Mouse (Mus musculus): Measurements from ENCODE around the gene Arhgap23. TPM values are rescaled to one million over a fixed set of nuclear protein-coding genes. Genes with fewer than 3 reads are reported as not detected.

Gene Arhgap23
- polyA plus RNA-seq, 1 experiment from 2014 or later: 10.9 TPM

DNA sequence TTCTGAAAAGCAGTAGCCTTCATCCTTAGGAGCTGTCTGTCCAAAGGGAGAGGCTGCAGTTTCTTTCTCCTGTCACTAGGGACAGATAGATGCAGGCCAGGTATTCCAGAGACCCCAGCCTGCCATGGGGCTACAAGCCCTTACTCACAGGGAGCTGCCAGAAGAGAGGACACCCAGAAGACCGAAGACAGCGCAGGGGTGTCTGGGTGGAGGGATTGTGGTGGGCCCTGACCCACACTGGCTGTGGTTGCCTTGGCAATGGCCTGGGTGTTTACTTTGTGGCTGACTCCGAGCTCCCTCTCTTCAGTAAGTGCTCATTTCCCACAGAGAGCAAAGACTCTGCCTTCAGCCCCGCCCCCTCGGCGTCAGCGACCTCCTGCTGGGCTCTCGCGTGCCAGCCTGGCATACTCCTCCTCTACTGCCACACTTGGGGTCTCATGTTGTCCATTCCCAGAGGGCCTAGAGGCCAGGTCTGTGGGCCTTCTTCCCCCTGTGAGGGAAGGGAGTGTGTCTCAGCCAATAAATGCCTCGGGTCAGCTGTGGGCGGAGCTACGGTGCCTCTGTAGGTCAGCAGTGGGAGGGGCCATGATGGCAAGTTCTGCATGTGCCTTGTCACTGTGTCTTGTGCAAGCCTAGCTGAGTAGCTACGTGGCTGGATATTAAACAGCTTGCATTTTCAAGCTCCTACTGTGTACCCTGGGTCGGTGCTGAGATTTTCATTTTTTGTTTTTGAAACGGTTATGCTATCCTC, 19.5 kb downstream of the Arhgap23 start:
- peak overlapping the region; percentile 52 for H3K4me3 ChIP-seq (ENCODE audit: low read depth, low read length)
- H3K9ac ChIP-seq (ENCODE audit: low read depth, low read length): peak overlapping the region; percentile 64
- H3K9me3 ChIP-seq (ENCODE audit: control insufficient read depth, low read length): no peaks in the 10 kb centered on the region
- no peaks in the 10 kb centered on the region for H3K27me3 ChIP-seq (replicated peaks; ENCODE audit: control insufficient read depth, insufficient read depth, low read length)
- WGBS: 2% methylated on average over 15 of the region's 15 CpGs
- DNase-seq (ENCODE audit: low spot score): peak; percentile 89
- H3K36me3 ChIP-seq (ENCODE audit: control insufficient read depth, insufficient read depth, low read length): no peaks in the 10 kb centered on the region
- H3K27ac ChIP-seq (ENCODE audit: low read depth, low read length): peak overlapping the region; percentile 98
- peaks cover 61% of the 10 kb centered on the region for H3K4me1 ChIP-seq (replicated peaks; ENCODE audit: control insufficient read depth, insufficient read depth, low read length)
- peak overlapping the region; percentile 74 for H3K4me2 ChIP-seq
- peak; percentile 80 for ATAC-seq (replicated peaks; ENCODE audit: low FRiP score)

DNA sequence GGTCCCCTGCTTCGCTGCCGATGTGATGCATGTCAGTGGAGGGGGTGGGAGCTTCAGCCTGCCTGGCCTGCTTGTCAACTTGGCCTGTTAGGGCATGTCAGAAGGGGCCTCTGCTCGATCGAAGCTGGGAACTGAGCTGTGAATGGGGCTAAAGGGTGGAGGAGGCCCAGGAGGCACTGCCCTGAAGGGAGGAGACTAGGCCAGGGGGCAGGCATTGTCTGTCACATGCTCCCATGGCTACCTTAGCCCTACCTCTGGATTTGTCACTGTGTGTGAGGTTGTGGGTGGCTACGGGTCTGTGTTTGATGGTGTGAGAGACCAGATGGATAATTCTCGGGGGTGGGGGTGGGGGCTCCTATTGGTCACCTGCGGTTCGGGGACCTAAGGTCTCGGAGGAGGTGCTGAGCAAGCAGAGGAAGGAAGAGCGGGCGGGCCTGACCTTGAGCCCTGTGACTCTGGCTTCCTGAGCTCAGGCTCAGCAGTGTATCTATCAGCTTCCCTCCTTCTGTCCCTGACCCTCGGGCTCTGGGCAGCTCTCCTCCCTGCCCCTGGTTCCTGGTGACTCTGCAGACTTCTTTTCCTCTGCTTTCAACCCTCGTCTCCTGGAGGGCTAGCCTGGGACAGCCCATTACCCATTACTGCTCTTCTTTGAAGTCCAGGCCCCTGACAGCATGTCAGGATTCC, 20.6 kb downstream of the Arhgap23 start:
- no peaks in the 10 kb centered on the region for H3K36me3 ChIP-seq (ENCODE audit: control insufficient read depth, insufficient read depth, low read length)
- peak; percentile 59 for ATAC-seq (replicated peaks; ENCODE audit: low FRiP score)
- H3K27me3 ChIP-seq (replicated peaks; ENCODE audit: control insufficient read depth, insufficient read depth, low read length): no peaks in the 10 kb centered on the region
- H3K9me3 ChIP-seq (ENCODE audit: control insufficient read depth, low read length): no peaks in the 10 kb centered on the region
- peak overlapping the region; percentile 98 for H3K27ac ChIP-seq (ENCODE audit: low read depth, low read length)
- peaks cover 69% of the 10 kb centered on the region for H3K4me1 ChIP-seq (replicated peaks; ENCODE audit: control insufficient read depth, insufficient read depth, low read length)
- peak overlapping the region; percentile 74 for H3K4me2 ChIP-seq
- DNase-seq (ENCODE audit: low spot score): no peak
- H3K4me3 ChIP-seq (ENCODE audit: low read depth, low read length): peak overlapping the region; percentile 52
- peak overlapping the region; percentile 60 for H3K9ac ChIP-seq (ENCODE audit: low read depth, low read length)
- WGBS: 22% methylated on average over 13 of the region's 13 CpGs

DNA sequence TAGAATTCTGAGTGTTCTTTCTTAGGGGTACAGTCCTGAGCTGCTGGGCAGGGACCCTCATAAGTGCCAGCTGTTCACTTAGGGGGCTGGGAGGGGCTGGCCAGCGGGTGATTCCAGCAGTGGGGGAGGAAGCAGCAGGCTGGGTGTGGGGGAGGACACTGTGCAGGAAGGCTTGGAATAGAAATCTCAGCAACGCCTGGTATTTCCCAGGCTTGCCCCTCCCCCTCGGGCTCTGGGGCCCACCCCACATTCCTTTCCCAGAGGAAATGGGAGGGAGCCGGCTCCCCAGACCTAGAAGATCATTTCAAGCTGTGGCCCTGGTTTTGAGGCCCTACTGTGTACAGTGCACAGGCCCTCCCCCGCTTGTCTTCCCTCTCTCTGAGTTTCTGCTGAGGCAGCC, 22.4 kb downstream of the Arhgap23 start:
- H3K27ac ChIP-seq (ENCODE audit: low read depth, low read length): peak overlapping the region; percentile 98; the same call in 1 of the 2 replicates
- H3K9ac ChIP-seq (ENCODE audit: low read depth, low read length): no peak overlapping the region
- no peak overlapping the region for H3K4me3 ChIP-seq (ENCODE audit: low read depth, low read length)
- H3K36me3 ChIP-seq (ENCODE audit: control insufficient read depth, insufficient read depth, low read length): no peaks in the 10 kb centered on the region
- WGBS: 27% methylated on average over 5 of the region's 5 CpGs
- no peaks in the 10 kb centered on the region for H3K27me3 ChIP-seq (replicated peaks; ENCODE audit: control insufficient read depth, insufficient read depth, low read length)
- peak overlapping the region; percentile 30; the same call in 1 of the 2 replicates for H3K4me2 ChIP-seq
- peaks cover 77% of the 10 kb centered on the region for H3K4me1 ChIP-seq (replicated peaks; ENCODE audit: control insufficient read depth, insufficient read depth, low read length)
- no peaks in the 10 kb centered on the region for H3K9me3 ChIP-seq (ENCODE audit: control insufficient read depth, low read length)
- ATAC-seq (replicated peaks; ENCODE audit: low FRiP score) (no peak), DNase-seq (ENCODE audit: low spot score) (no peak)

DNA sequence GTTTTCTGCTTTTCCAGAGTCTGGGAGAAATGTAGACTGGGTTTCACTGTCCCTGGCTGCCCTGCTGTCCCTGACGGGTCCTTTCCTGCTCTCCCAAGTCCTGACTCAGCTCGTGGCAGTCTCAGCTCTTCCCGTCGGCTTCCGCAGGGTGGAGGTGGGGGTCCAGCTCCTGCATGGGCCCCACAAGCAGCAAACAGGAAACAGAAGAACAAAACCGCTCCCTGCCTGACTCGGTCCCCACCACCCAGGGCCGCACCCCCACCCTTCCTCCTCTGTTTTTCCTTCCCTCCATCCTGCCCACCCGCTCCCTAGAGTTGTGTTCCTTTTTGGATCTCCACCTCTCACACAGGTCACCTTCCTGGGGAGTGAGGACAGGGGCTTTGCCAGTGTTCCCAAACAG, 23.5 kb downstream of the Arhgap23 start:
- DNase-seq (ENCODE audit: low spot score): no peak

DNA sequence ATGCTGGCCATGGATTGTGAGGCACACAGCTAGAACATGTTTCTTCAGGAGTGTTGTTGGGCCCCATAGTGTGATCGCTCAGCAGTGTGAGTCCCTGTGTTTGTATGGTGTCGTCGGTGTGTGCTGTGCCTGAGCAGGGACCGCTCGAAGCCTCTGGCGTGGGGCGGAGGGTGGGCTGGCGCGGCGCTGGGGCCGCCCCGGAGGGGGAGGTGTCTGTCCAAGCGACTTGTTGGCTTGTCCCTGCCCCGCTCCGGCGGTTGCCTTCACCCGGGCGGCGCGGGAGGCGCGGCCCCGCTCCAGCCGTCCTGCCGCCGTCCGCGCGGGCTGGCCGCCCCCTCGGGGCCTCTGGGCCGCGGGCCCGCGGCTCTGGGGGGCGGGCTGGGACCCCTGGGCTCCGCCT, 24.6 kb downstream of the Arhgap23 start:
- Histone ChIP-seq H3K27ac (ENCODE audit: low read depth, low read length) (peak overlapping the region; percentile 98), H3K36me3 (ENCODE audit: control insufficient read depth, insufficient read depth, low read length) (peaks cover 7% of the 10 kb centered on the region), H3K4me3 (ENCODE audit: low read depth, low read length) (peak overlapping the region; percentile 94), H3K4me2 (peak overlapping the region; percentile 80), H3K27me3 (replicated peaks; ENCODE audit: control insufficient read depth, insufficient read depth, low read length) (no peaks in the 10 kb centered on the region), H3K9ac (ENCODE audit: low read depth, low read length) (peak overlapping the region; percentile 98), H3K4me1 (replicated peaks; ENCODE audit: control insufficient read depth, insufficient read depth, low read length) (peaks cover 88% of the 10 kb centered on the region), H3K9me3 (ENCODE audit: control insufficient read depth, low read length) (no peaks in the 10 kb centered on the region)
- DNase-seq (ENCODE audit: low spot score) (peak; percentile 84), ATAC-seq (replicated peaks; ENCODE audit: low FRiP score) (peak; percentile 75)
- under 1% methylated on average over 36 of the region's 37 CpGs for WGBS

More for the DNA sequence above, 23.5 kb downstream of the Arhgap23 start:
- no peaks in the 10 kb centered on the region for H3K9me3 ChIP-seq (ENCODE audit: control insufficient read depth, low read length)
- H3K27me3 ChIP-seq (replicated peaks; ENCODE audit: control insufficient read depth, insufficient read depth, low read length): no peaks in the 10 kb centered on the region
- 0 out of 2 replicates have a peak overlapping the region, but pooled peaks have one; percentile 94 for H3K4me3 ChIP-seq (ENCODE audit: low read depth, low read length)
- peak overlapping the region; percentile 98; the same call in 1 of the 2 replicates for H3K9ac ChIP-seq (ENCODE audit: low read depth, low read length)
- 27% methylated on average over 9 of the region's 9 CpGs for WGBS
- H3K4me1 ChIP-seq (replicated peaks; ENCODE audit: control insufficient read depth, insufficient read depth, low read length): peaks cover 85% of the 10 kb centered on the region
- H3K27ac ChIP-seq (ENCODE audit: low read depth, low read length): peak overlapping the region; percentile 98
- peak overlapping the region; percentile 80 for H3K4me2 ChIP-seq
- peaks cover under 1% of the 10 kb centered on the region for H3K36me3 ChIP-seq (ENCODE audit: control insufficient read depth, insufficient read depth, low read length)
- ATAC-seq (replicated peaks; ENCODE audit: low FRiP score): no peak

DNA sequence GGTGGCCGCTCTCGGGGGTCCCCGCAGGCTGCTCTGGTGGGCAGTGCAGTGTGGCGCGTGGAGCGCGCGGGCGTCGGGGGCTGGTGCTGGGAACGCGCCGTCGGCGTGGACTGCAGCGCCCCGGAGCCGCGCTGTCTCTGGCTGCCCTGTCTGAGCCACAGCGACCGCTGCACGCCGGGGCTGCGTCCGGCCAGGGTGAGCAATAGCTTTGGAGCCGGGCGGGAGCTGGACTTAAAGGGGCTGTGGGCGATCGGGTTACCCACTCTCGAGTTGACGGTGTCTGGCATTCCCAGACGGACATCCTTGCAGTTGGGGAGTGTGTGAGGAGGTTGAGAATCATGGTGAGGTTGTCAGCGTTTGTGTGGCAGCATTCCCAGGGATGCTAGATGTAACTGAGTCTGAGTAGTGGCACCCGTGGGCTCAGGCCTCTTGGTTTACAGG, 25.1 kb downstream of the Arhgap23 start:
- WGBS: under 1% methylated on average over 34 of the region's 34 CpGs
- H3K27me3 ChIP-seq (replicated peaks; ENCODE audit: control insufficient read depth, insufficient read depth, low read length): no peaks in the 10 kb centered on the region
- H3K9me3 ChIP-seq (ENCODE audit: control insufficient read depth, low read length): no peaks in the 10 kb centered on the region
- H3K4me1 ChIP-seq (replicated peaks; ENCODE audit: control insufficient read depth, insufficient read depth, low read length): peaks cover 89% of the 10 kb centered on the region
- DNase-seq (ENCODE audit: low spot score) (no peak), ATAC-seq (replicated peaks; ENCODE audit: low FRiP score) (peak; percentile 8; the same call in 1 of the 2 replicates)
- peak overlapping the region; percentile 94 for H3K4me3 ChIP-seq (ENCODE audit: low read depth, low read length)
- peaks cover 10% of the 10 kb centered on the region for H3K36me3 ChIP-seq (ENCODE audit: control insufficient read depth, insufficient read depth, low read length)
- peak overlapping the region; percentile 98 for H3K27ac ChIP-seq (ENCODE audit: low read depth, low read length)
- peak overlapping the region; percentile 98 for H3K9ac ChIP-seq (ENCODE audit: low read depth, low read length)
- H3K4me2 ChIP-seq: peak overlapping the region; percentile 80

DNA sequence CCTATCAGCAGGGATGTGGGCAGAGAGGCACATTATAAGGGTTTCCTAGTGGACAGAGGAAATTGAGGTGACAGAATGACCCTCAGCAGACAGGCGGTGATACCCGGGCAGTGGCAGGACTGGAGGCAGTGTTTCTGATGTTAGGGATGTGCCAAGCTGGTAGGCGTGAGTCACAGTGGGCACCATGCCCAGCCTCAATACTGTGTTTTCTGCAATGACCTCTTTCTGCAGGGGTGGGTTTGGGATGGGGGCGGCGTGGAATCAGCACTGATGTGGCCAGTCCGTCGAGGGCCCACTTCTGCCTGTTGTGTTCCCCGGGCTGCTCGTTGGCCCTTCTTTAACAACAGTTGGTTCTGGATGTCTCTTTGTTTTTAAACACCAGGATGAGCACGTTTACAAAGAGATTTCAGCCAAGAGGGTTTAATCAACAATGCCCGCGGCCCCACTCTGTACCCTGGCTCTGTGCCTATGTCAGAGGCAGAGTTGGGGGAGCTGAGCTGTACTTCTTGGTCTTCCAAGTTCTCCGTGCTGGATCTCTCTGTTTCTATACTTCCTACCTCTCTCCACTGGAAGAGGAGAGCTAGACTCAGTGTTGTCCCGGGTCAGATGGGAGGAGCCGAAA, 25.8 kb downstream of the Arhgap23 start:
- H3K9ac ChIP-seq (ENCODE audit: low read depth, low read length): peak overlapping the region; percentile 98
- 29% methylated on average over 15 of the region's 15 CpGs for WGBS
- peak overlapping the region; percentile 80 for H3K4me2 ChIP-seq
- H3K27ac ChIP-seq (ENCODE audit: low read depth, low read length): peak overlapping the region; percentile 98
- H3K27me3 ChIP-seq (replicated peaks; ENCODE audit: control insufficient read depth, insufficient read depth, low read length): no peaks in the 10 kb centered on the region
- no peaks in the 10 kb centered on the region for H3K9me3 ChIP-seq (ENCODE audit: control insufficient read depth, low read length)
- no peak for DNase-seq (ENCODE audit: low spot score)
- peaks cover 11% of the 10 kb centered on the region for H3K36me3 ChIP-seq (ENCODE audit: control insufficient read depth, insufficient read depth, low read length)
- H3K4me3 ChIP-seq (ENCODE audit: low read depth, low read length): peak overlapping the region; percentile 94
- peaks cover 88% of the 10 kb centered on the region for H3K4me1 ChIP-seq (replicated peaks; ENCODE audit: control insufficient read depth, insufficient read depth, low read length)
- no peak for ATAC-seq (replicated peaks; ENCODE audit: low FRiP score)

DNA sequence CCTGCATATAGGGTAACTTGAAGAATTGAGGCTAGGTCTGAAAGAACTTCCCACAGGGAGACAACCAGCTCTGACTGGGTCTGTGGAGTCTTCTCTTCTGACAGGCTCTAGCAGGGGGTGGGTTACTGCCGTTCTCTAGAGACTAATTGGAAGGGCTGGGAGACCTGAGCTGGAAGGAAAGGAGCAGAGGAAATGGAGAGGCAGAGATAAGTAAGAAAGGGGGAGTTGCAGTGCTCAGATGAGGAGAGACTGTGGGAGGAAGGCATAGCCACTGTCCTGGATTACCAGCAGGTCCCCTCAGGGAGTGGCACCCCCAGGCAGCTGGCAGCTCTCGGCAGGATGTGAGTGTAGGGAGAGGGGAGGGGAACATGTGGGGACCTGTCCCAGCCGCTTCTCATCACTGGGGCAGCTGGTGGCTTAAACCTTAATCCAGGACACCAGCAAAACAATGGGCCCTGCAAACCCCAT, 26.4 kb downstream of the Arhgap23 start:
- DNase-seq (ENCODE audit: low spot score) (peak; percentile 57), ATAC-seq (replicated peaks; ENCODE audit: low FRiP score) (no peak)
- peaks cover 88% of the 10 kb centered on the region for H3K4me1 ChIP-seq (replicated peaks; ENCODE audit: control insufficient read depth, insufficient read depth, low read length)
- H3K4me2 ChIP-seq: peak overlapping the region; percentile 80
- H3K9me3 ChIP-seq (ENCODE audit: control insufficient read depth, low read length): no peaks in the 10 kb centered on the region
- peak overlapping the region; percentile 98 for H3K9ac ChIP-seq (ENCODE audit: low read depth, low read length)
- no peaks in the 10 kb centered on the region for H3K27me3 ChIP-seq (replicated peaks; ENCODE audit: control insufficient read depth, insufficient read depth, low read length)
- peak overlapping the region; percentile 98 for H3K27ac ChIP-seq (ENCODE audit: low read depth, low read length)
- peak overlapping the region; percentile 94 for H3K4me3 ChIP-seq (ENCODE audit: low read depth, low read length)
- H3K36me3 ChIP-seq (ENCODE audit: control insufficient read depth, insufficient read depth, low read length): peaks cover 13% of the 10 kb centered on the region
- WGBS: 6% methylated on average over 3 of the region's 3 CpGs

Measured in liver, embryonic 11.5 days (tissue).